Mouse (Mus musculus): ENCODE results near the gene Itga7. TPM values are rescaled to one million over a fixed set of nuclear protein-coding genes. Genes with fewer than 3 reads are reported as not detected.

Gene Itga7
- 2.4 and 2.5 TPM in 2 replicates for polyA plus RNA-seq (2015; fragmentation: Nextera tagmentation; extraction: Ambion mirVana)

DNA sequence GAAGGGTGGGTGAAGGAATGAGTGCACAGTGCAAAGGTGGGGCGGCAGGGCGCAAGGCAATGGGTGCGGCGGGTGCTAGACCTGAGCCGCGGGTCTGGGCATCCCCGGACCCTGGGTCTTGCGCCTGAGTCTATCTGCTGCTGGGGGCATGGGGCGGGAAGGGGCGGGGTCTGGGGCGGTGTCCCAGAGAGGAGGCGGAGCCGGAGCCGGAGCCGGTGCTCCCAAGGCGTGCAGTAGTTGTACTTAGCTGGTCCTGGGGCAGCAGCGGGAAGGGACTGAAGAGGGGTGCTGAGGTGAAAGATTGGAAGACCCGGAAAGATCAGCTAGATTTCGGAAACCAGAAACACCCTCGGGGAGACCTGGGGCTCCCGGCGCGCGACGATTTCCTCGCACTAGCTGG is at the start of gene Itga7:
Gene Itga7 (plus strand): TSS at position 245 of the 400 bp plus-strand sequence.
- DNase-seq (ENCODE audit: low spot score): peak; percentile 34

DNA sequence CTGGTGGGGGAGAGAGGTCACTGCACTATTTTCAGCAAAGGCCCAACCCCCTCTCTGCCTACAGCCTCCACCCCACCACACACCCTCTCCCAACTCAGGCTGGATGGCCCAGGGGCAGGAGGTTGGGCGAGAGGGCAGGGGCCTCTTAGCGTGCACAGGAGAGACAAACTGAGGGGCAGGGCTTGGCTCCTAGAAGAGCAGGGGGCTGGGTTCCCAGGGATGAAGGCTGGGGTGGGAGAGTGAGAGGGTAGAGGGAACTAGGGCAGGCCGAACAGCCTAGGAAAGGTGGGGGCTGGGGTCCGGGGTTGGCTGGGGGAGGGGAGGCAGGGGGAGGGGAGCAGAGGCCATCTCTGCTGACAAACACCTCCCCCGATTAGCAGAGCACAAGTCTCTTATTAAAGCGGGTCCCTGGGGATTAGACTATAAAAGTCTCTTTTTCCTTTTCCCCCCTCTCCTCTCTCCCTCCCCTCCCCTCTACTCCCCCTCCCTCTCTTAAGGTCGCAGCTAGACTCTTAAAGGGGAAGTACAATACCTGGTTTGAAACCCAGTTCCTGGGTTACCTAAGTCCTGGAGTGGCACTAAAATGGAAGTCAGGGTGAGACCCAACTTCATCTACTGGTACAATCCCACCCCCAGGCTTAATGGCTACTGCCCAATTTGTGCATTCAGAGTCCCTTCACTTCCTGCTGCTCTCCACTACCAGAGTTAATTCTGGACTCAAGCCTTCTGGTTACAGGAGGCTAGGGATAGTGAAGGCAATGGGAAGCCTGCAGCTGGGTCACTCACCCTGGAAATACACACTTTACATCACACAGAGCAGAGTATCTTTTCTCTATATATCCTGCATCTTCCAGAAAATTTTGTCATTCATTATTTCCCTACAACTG is 44.4 kb upstream of the Itga7 start:
- DNase-seq (ENCODE audit: low spot score): no peak

DNA sequence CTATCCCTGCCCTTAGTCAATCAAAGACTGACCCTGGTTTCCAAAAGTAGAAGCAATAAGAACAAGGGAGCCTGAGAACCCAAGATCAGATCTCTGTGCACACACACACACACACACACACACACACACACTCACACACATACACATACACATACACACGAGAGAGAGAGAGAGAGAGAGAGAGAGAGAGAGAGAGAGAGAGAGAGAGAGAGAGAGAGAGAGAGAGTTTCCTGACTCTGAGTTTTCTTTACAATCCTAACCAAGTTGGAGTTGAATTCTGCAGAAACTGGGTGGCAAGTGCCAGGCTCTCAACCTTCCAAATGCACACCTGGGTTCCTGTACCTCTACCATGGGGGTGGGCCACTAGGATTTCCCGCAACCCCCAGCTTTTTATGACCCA is 43.8 kb upstream of the Itga7 start:
- no peak for DNase-seq (ENCODE audit: low spot score)

DNA sequence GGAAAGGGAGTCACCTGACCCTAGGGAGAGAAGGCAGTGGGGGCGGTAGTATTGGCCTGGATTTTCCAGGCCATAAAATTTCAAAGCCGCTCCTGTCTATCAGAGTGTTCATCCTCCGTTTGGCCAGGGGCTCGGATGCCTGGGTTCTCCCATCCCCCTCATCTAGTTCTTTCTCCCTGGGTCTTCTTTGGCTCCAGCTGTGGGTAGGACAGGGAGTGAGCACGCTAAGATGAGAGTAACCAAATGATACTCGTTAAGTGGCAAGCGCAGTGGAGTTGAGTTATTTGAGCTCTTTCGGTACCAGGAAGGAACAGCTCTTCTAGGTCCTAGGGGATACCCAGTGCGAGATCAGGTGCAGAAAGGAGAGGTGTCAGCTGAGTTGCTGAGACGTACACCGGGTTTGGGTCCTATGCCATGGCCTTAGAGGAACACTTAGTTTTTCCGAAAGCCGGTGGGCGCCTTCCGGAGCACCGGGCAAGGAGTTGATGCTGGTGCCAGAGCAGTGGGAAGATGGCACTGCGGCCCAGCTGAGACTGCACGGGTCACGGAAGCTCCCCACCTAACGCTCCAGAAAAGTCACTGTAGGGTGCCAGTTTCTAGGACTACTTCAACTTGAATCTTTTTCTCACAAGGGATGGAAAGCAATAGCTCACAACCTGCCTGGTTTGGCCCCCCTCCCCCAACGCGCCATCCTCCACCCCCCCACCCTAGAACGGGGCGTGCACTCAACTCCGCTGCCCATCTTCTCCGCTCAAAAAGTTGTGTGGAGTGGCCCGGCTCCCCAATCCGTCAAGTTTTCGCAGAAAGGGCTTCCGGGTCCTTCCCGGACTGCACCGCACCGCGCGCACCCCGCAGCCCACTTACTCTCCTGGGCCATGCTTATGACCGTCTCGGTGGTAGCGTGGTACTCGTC is 43.0 kb upstream of the Itga7 start:
- DNase-seq (ENCODE audit: low spot score): peak; percentile 24

DNA sequence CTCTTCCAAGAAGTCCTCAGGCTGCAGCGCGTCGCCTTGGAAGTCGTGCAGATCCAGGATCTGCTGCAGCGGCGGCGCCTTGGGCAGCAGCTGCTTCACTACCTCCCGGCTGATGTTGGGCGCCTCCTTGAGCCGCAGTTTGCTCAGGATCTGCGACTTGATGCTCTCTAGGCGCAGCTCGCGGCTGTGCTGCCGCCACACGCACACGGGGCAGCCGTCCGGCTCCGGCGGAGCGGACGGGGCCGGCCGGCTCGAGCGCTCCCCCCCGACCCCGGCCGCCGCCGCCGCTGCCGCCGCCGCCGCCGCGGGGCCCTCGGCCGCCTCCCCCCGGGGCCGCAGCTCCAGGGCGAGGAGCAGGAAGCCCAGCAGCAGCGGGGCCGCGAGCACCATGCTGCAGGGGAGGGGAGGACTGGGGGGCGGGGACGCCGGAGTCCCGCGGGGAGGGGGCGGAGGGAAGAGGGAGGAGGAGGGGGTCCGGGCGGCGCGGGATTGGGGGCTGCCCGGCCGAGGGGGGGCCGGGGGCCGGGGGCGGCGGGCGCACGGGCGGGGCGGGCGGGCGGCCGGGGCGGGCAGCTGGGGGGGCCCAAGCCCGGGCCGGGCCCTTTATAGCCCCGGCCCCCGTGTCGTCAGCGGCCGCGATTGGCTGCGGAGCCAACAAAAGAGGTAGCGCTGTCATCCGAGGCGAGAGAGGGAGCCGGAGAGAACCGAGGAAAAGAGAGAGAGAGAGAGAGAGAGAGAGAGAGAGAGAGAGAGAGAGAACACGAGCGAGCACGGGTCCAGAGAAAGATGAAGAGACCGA is 42.1 kb upstream of the Itga7 start, which contains the start of gene Gdf11:
Gene Gdf11 (minus strand): TSS at position 423 of the 799 bp plus-strand sequence.
- DNase-seq (ENCODE audit: low spot score): peak; percentile 76

DNA sequence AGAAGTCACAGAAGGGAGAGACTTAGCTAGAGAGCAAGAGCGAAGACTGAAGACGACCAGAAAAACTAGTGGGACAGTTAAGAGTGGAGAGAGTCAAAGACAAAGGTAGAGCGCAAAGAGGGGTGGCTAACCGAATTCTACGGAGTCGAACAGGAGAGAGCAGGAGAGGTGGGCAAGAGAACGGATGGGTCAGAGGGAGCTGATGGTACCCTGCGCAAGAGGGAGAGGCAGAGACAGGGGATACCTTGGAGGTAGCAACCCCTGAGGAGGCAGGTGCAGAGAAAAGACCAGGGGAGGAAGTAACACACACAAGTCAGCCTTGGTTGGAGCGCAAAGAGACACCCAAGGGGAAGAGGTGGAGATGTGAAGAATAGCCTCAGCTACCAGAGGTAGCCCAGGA is 41.4 kb upstream of the Itga7 start:
- DNase-seq (ENCODE audit: low spot score): no peak

DNA sequence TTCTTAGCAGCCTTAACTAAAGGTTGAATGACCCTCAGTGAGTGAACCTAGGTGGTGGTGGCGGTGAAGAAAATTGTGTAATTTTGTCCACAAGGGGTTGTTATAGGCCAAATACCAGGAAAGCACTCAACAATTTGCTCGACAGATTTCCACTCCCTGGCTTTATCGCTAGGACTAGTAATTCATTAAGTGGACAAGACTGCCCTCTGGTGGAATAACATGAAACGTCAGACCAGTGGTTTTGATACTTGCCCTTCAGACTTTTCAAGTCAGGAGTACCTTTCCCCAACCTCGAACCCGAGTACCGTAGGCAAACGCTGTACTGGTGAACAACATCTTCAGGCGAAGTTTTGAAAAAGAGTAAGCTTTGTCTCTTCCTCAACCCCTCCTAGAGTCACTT is 38.2 kb upstream of the Itga7 start:
- DNase-seq (ENCODE audit: low spot score): peak; percentile 87

DNA sequence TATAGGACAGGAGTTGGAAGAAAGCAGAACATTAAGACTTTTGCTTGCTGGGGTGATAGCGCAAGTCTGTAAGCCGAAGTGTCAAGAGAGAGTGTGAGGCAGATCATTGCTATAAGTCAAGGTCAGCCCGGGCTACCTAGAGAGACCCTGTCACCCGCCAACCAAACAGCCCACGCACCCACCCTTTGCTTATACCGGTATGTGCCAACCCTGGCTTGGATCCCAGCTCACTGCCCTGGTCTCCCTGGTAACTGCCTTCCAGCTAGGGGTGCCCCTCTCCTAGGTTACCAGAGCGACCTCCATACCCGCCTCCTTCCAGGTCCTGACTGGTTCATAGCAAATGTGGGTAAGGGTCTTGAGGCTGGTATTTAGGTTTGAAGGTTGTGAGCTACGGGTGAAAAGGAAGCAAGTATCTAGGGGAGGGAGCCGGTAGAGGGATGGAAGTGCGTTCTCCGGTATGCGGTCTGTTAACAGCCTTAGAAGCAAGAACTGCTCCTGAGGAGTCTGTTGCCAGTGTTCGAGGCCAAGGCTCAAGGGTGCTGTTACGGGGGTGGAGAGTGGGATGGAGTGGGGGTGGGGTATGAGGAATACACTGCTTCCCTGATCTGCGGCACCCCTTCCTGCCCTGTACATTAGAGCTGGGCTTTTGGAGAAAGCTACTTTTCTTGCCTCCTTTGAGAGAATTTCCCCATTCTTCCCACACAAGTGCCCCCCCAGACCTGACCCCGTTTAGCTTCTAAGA is 37.5 kb upstream of the Itga7 start:
- DNase-seq (ENCODE audit: low spot score): no peak

DNA sequence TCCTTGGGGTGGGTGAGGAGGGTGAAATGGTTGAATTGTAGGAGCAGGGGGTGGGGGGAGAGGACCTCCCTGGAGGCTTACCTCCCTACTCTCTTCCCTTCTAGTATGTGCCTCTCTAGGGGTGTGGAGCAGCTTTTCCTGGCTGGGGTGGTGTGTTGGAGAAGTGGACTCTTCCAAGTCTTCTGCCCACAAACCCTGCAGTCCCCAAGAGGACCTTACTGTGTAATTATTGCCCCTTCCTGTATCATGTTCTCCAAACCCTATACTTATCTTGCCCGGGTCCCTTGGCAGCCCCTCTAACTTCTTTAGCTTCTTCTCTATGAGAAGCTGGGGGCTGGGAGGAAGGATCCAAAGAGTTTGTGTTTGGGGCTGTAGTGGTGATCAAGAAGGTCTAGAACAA is 36.8 kb upstream of the Itga7 start:
- DNase-seq (ENCODE audit: low spot score): no peak

DNA sequence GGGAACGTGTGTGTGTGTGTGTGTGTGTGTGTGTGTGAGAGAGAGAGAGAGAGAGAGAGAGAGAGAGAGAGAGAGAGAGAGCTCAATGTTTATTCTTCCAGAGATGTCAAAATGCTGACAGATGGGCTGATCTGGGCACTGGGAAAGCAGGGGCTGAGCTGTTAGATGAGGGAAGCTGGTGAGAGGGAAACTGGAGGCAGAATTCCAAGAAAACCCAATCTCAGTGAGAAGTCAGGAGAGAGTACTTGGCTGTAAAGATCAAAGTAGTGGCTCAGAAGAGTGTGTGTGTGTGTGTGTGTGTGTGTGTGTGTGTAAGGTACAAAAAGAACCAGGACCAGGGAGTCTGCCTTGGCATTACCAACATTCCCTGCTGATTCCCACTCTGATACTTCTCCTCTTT is 36.1 kb upstream of the Itga7 start:
- no peak for DNase-seq (ENCODE audit: low spot score)

DNA sequence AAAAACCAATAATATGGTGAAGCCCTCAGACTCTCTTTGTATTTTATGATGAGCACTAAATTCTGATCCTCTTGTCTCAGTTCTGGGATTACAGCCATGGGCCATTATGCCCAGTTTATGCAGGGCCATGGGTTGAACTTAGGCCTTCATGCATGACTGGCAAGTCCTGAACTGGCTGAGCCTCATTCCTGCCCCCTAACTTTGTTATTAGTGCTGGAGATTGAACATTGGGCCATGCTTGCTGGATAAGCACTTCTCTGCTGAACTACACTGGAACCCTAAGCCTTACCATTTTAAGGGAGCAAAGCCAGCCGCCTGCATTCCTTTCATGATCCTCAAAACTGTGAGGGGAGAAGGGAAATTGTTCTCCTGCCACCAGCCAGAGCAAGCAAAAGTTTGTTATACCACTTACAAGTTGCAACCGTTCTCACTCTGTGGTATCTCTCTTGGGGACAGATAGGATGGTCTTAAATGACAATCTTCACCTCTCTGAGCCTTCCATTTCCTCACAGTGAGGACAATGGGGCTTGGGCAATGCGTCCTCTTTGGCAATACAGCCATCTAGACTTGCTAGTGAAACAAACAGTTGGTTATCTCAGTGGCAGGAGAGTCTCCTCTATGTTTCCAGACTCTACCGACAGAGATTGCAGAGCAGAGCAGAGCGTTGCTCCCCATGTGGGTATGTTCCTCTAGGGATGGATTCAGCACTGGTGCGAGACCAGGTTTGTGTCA is 33.7 kb upstream of the Itga7 start:
- no peak for DNase-seq (ENCODE audit: low spot score)

DNA sequence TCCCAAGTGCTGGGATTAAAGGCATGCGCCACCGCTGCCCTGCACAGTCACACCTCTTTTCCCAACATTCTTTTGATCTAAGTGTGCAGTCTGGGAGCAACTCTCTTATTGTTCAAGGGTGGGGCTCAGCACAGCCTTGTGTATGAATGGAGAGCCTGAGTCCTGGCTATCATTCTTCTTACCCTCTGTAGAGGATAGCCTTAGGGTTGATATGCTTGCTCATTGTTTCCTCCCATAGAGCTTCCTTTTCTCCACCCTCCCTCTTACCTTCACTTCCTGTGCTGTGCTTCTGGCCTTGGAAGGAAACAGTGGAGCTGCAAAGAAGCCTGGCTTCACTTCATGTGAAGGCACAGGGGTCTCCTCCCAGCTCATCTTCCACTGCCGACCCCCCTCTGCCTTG is 32.9 kb upstream of the Itga7 start, which contains the start of gene Cd63:
Gene Cd63 (plus strand): TSS at position 292 of the 400 bp plus-strand sequence.
- DNase-seq (ENCODE audit: low spot score): no peak

DNA sequence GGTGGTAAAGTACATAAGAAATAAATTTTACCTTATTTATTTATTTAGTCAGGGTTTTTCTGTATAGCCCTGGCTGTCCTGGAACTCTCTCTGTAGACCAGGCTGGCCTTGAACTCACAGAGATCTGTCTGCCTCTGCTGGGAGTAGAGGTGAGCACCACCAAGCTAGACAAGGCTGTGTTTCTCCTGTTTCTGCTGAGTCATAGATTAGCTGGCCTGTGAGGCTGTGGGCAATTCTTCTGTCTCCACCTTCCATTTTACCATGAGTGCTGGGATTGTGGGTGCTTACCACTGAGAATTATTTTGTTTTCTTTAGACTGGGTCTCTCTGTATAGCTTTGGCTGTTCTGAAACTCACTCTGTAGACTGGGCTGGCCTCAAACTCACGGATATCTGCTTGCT is 32.2 kb upstream of the Itga7 start:
- no peak for DNase-seq (ENCODE audit: low spot score)

DNA sequence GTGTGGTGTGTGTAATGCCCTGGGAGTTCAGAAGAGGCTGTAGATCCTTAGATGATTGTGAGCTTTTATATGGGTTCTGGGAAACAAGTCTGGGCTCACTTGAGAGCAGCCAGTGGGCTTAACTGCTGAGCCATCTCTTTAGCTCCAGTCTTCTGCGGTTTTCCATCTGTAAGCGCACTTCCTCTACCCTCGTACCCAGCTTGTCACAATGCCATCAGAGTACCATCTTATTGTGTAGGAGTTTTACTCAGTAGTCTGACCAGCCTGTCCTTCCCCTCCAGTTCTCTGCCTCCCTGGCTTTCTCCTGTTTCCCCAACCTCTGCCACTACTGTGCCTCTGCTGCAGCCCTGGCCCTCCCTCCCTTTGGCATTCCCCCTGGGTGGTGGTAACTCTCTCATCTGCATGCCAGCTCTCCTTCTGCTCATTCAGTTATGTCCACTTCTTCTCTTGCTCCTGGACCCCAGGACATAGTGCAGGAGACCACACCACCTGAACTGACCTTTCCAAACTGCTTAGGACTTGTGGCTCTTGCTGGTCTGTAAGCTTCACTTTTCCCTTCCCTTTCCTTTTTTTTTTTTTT is 31.1 kb upstream of the Itga7 start:
- DNase-seq (ENCODE audit: low spot score): peak; percentile 31

DNA sequence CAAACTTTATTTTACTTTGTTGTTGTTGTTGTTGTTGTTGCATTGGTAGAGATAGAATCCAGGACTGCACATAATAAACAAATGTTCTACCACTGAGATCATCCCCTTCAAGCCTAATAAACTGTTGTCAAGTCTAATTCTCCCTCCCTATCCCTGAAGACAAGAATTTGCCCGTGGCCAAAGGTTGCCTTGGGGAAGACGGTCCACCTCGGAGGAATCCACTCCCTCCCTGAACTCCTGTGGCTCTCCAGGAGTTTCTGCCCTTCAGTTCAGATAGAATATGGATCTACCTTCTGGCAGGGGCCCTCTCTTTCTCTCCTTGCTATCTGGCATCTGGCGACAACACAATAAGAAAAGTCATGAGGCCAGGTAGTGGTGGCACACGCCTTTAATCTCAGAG is 28.8 kb upstream of the Itga7 start:
- no peak for DNase-seq (ENCODE audit: low spot score)

DNA sequence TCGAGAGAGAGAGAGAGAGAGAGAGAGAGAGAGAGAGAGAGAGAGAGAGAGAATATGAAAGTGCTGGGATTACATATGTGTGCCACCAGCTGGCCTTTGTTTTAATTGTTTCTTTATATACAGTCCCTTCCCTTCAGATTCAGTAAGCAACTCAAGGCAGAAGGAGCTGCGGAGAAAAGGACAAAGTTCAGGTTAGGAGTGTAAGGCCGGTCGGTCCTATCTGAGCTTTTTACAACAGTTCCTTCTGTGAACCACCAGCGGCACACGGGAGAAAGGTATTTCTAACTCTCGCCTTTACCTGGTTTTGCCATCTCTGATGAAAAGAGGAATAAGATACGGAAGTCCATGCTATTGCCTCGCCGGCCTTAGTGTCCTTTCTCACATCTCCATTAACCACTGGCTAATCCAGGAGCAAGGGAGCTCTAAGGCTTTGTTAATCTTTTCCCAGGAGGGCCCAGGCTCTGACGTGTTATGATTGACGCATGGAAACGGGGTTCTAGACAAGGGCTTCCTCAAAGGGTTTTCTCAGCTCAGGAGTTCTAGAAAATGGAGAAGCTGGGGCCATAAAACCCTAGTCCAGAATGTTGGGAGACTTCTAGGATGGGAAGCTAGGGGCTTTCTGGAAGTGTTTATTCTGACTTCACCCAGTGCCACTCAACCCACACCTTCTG is 24.7 kb upstream of the Itga7 start:
- DNase-seq (ENCODE audit: low spot score): no peak

DNA sequence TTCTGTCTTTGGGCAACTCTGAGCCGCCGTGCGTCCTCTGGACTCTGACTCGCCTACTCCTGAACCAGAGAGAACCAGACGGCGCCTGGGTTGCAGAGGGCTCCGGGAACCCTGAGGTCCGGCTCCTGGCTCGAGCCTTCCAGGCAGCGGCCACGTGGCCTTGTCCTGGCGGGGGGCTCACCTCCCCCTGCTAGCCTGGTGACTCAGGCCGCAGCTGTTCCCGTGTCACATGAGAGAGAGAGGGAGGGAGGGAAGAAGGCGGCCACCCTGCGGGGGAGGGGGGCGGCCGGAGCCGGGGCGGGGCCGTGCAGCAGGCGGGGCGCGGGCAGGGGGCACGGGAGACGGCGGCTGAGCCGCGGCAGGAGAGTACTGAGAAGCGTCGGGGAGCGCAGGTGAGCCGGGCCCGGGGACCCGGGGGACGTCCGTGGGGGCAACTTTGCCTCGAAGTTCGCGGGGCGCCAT is 24.0 kb upstream of the Itga7 start:
- no peak for DNase-seq (ENCODE audit: low spot score)

DNA sequence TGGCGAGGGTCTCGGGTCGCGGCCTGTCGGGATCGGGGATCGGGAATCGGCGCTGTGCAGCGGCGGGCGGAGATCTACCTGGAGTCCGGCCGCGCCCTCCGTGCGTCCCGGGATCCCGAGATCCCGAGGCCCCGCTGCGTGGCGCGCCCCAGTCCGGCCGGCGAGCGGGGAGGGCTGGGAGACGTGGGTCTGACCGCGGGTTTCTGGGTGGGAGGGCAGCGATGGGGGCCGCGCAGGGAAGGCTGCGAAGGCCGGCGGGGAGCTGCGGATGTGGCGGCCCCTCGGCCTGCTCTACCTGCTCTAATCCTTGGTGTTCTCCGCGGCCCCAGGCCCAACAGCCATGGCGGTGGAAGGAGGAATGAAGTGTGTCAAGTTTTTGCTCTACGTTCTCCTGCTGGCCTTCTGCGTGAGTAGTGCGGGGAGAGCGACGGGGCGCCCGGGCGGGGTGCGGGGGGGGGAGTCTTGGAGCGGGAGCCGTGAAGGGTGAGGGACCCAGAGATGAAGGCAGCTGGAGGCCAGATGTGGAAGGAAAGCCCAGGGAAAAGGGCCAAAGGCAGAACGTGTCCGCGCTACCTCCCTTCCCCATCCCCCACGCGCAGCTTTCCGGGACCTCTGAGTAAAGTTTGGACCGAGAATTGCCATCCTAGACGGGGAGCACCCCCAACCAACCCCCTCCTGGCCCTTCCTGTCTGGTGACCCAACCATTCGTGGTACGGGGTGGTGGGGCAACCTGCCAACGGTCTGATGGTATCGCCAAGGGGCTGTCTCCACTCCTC is 23.4 kb upstream of the Itga7 start:
- DNase-seq (ENCODE audit: low spot score): no peak
